Mouse (Mus musculus) heart, adult 2 months (tissue): Measurements from ENCODE around the gene Apobec1. TPM values are rescaled to one million over a fixed set of nuclear protein-coding genes. Genes with fewer than 3 reads are reported as not detected.

ENCODE experiments used
- DNase-seq, 2 experiments: peaks; one replicate each; pipeline ENCODE4 v3.0.0; 2021
- H3K27ac ChIP-seq: fragments of 200-600 bp; 2 replicates; pipeline ENCODE4 v1.8.1; 2022
- H3K27me3 ChIP-seq: fragments of 200-500 bp; 2 replicates; pipeline ENCODE4 v1.6.1; 2012; ENCODE audit warnings: mild to moderate bottlenecking, low read length, inconsistent platforms, mixed read lengths; ENCODE audit not compliant: control insufficient read depth, insufficient read depth
- H3K36me3 ChIP-seq: fragments of 200-500 bp; 2 replicates; pipeline ENCODE4 v1.6.1; 2012; ENCODE audit warnings: low read length, inconsistent platforms; ENCODE audit not compliant: control insufficient read depth, insufficient read depth
- H3K4me1 ChIP-seq: fragments of 200-500 bp; 2 replicates; pipeline ENCODE4 v1.6.1; 2011; ENCODE audit warnings: low read length; ENCODE audit not compliant: control insufficient read depth, insufficient read depth
- H3K4me3 ChIP-seq: fragments of 200-600 bp; 2 replicates; pipeline ENCODE4 v1.8.1; 2022
- H3K79me2 ChIP-seq: fragments of 200-500 bp; replicated peaks from 2 replicates; pipeline ENCODE4 v1.6.1; 2012; ENCODE audit warnings: mild to moderate bottlenecking, inconsistent platforms, low read length, moderate library complexity, mixed read lengths; ENCODE audit not compliant: control insufficient read depth, insufficient read depth
- H3K9ac ChIP-seq: fragments of 200-500 bp; 2 replicates; pipeline ENCODE4 v1.6.1; 2012; ENCODE audit warnings: low read depth, mild to moderate bottlenecking, control low read depth, inconsistent platforms, low read length, mixed read lengths
- CTCF ChIP-seq: fragments of 200-600 bp; IDR thresholded peaks from 2 replicates; pipeline ENCODE4 v1.8.1; 2022; ENCODE audit warnings: antibody characterized with exemption, mild to moderate bottlenecking, moderate library complexity
- EP300 ChIP-seq: fragments of 200-500 bp; IDR thresholded peaks from 2 replicates; pipeline ENCODE4 v1.6.1; 2011; ENCODE audit warnings: low read depth, low read length, control low read depth; ENCODE audit not compliant: insufficient read depth
- POLR2A ChIP-seq: fragments of 200-500 bp; IDR thresholded peaks from 2 replicates; pipeline ENCODE4 v1.6.1; 2011; ENCODE audit warnings: mild to moderate bottlenecking, low read depth, low read length, control low read depth; ENCODE audit not compliant: insufficient read depth
- WGBS: fragments of 180-500 bp; shearing (Covaris S2); methylation state at CpG from one replicate; pipeline ENCODE4 v1.1.7; 2018; 5-methylcytosine and 5-hydroxymethylcytosine counted together
- intact Hi-C: fragments of 180-260 bp; cut with DNase I; formaldehyde crosslinking; loops from one replicate; pipeline ENCODE4 v1.15.1; 2025
- polyA plus RNA-seq: library from polyadenylated mRNA; depleted of rRNA; stranded (reverse); fragments of >200 nt; gene quantifications from 2 replicates; pipeline ENCODE4 v1.2.3, GENCODE M21; 2012; rRNA removed
- total RNA-seq, 2 experiments: library from RNA; stranded (reverse); gene quantifications; 2 replicates each; pipeline ENCODE4 v1.2.3; 2021

Apobec1 gene
- total and polyA plus RNA-seq, 3 experiments, result 4.8 to 9.8 (median 6.1) TPM

GRCm38 (mm10) chr6:122534032-122534431 lies 68.2 kb downstream of the Apobec1 start:
- WGBS, result 47% methylated on average over 3 of the region's 3 CpGs
- Histone ChIP-seq H3K27ac (no peak overlapping the region), H3K36me3 (no peaks in the 10 kb centered on the region), H3K79me2 (no peaks in the 10 kb centered on the region), H3K9ac (no peak overlapping the region), H3K4me3 (no peak overlapping the region), H3K27me3 (no peaks in the 10 kb centered on the region), H3K4me1 (no peaks in the 10 kb centered on the region)
- TF ChIP-seq EP300, result no peak
- no peak for TF ChIP-seq POLR2A
- no peak for TF ChIP-seq CTCF
- DNase-seq, result no peak
- intact Hi-C loops, result no loop called here

- Histone ChIP-seq H3K4me1 (no peaks in the 10 kb centered on the region), H3K27me3 (no peaks in the 10 kb centered on the region), H3K27ac (no peak overlapping the region), H3K4me3 (no peak overlapping the region), H3K9ac (no peak overlapping the region), H3K79me2 (no peaks in the 10 kb centered on the region), H3K36me3 (no peaks in the 10 kb centered on the region)
- 22% methylated on average over 4 of the region's 4 CpGs for WGBS
- no peak for DNase-seq
- TF ChIP-seq POLR2A, result no peak
- no peak for TF ChIP-seq EP300
- TF ChIP-seq CTCF, result no peak
- intact Hi-C loops, result no loop called here
Observed at GRCm38 (mm10) chr6:122532883-122533302, 69.4 kb downstream of the Apobec1 start.

GRCm38 (mm10) chr6:122531466-122532174 lies 70.6 kb downstream of the Apobec1 start:
- no peak overlapping the region for H3K4me3 ChIP-seq
- intact Hi-C loops, result no loop called here
- no peak overlapping the region for H3K27ac ChIP-seq
- no peak for TF ChIP-seq EP300
- TF ChIP-seq POLR2A, result no peak
- TF ChIP-seq CTCF, result no peak
- H3K27me3 ChIP-seq, result no peaks in the 10 kb centered on the region
- 70% methylated on average over 8 of the region's 8 CpGs for WGBS
- no peaks in the 10 kb centered on the region for H3K4me1 ChIP-seq
- no peaks in the 10 kb centered on the region for H3K36me3 ChIP-seq
- H3K9ac ChIP-seq, result no peak overlapping the region
- no peak for DNase-seq
- no peaks in the 10 kb centered on the region for H3K79me2 ChIP-seq

GRCm38 (mm10) chr6:122528136-122528535 lies 74.1 kb downstream of the Apobec1 start:
- 64% methylated on average over 11 of the region's 11 CpGs for WGBS
- no peaks in the 10 kb centered on the region for H3K36me3 ChIP-seq
- H3K9ac ChIP-seq, result no peak overlapping the region
- no peaks in the 10 kb centered on the region for H3K4me1 ChIP-seq
- no peak overlapping the region for H3K4me3 ChIP-seq
- no peaks in the 10 kb centered on the region for H3K27me3 ChIP-seq
- TF ChIP-seq POLR2A (no peak), EP300 (no peak), CTCF (no peak)
- intact Hi-C loops, result no loop called here
- H3K79me2 ChIP-seq, result no peaks in the 10 kb centered on the region
- H3K27ac ChIP-seq, result no peak overlapping the region
- DNase-seq, result no peak

Other genes starting within 250 kb of the Apobec1 start
- gene Rimklb, start 103.7 kb downstream of the Apobec1 start, total RNA-seq, result not detected
- 0.04 and 0.12 TPM in 2 replicates for gene Rimklb, start 103.7 kb downstream of the Apobec1 start, polyA plus RNA-seq
- gene Mfap5, start 96.6 kb downstream of the Apobec1 start, total RNA-seq, result 10 to 100 TPM; 20.5 to 22.4 TPM
- 113 and 156 TPM in 2 replicates for gene Mfap5, start 96.6 kb downstream of the Apobec1 start, polyA plus RNA-seq
- not detected for gene Aicda, start 48.6 kb downstream of the Apobec1 start, total RNA-seq
- gene Aicda, start 48.6 kb downstream of the Apobec1 start, polyA plus RNA-seq, result not detected in 2 replicates
- gene Gdf3, start 7.6 kb upstream of the Apobec1 start, total RNA-seq, result not detected
- gene Gdf3, start 7.6 kb upstream of the Apobec1 start, polyA plus RNA-seq, result not detected in 2 replicates
- not detected for gene Dppa3, start 24.0 kb upstream of the Apobec1 start, total RNA-seq
- gene Dppa3, start 24.0 kb upstream of the Apobec1 start, polyA plus RNA-seq, result not detected in 2 replicates
- gene Nanog, start 105.0 kb upstream of the Apobec1 start, total RNA-seq, result not detected
- not detected in 2 replicates for gene Nanog, start 105.0 kb upstream of the Apobec1 start, polyA plus RNA-seq
- 1 to 10 TPM; 1.6 to 4.7 TPM for gene Slc2a3, start 199.2 kb upstream of the Apobec1 start, total RNA-seq
- 3.0 and 3.3 TPM in 2 replicates for gene Slc2a3, start 199.2 kb upstream of the Apobec1 start, polyA plus RNA-seq
- gene Foxj2, start 217.5 kb upstream of the Apobec1 start, total RNA-seq, result 10 to 100 TPM; 35.2 to 36.3 TPM
- 19.8 and 20.7 TPM in 2 replicates for gene Foxj2, start 217.5 kb upstream of the Apobec1 start, polyA plus RNA-seq